Mouse (Mus musculus) adrenal gland, adult 18-20 months (tissue): ENCODE data around the gene Gm6588. TPM values are rescaled to one million over a fixed set of nuclear protein-coding genes. Genes with fewer than 3 reads are reported as not detected.

ENCODE experiments used
- DNase-seq, 2 experiments: peaks; one replicate each; pipeline ENCODE4 v3.0.0; 2021 to 2022; ENCODE audit warnings: low spot score in 2 of 2
- total RNA-seq, 2 experiments: library from RNA; stranded (reverse); gene quantifications; 1 replicate in 1 of 2; 2 replicates in 1 of 2; pipeline ENCODE4 v1.2.3; 2021

Gm6588 gene
- total RNA-seq, 2 experiments from 2014 or later = not detected

DNA sequence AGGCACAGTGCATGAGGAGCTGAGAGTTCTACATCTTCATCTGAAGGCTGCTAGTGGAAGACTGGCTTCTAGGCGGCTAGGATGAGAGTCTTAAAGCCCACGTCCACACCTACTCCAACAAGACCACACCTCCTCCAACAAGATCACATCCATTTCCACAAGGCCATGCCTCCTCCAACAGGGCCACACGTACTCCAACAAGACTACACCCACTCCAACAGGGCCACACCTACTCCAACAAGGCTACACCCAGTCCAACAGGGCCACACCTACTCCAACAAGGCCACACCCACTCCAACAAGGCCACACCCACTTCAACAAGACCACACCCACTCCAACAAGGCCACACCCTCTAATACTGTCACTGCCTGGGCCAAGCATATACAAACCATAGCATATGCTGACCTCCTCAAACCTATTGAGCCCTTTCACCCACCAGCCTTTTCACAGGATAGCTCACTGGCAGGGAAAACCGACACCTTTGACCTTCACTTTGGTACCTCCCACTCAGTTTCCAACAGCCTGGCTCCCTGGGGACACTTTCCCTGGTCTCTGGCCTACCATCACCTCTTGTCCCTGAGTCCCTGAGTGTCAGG is 19.9 kb downstream of the Gm6588 start:
- no peak for DNase-seq

DNA sequence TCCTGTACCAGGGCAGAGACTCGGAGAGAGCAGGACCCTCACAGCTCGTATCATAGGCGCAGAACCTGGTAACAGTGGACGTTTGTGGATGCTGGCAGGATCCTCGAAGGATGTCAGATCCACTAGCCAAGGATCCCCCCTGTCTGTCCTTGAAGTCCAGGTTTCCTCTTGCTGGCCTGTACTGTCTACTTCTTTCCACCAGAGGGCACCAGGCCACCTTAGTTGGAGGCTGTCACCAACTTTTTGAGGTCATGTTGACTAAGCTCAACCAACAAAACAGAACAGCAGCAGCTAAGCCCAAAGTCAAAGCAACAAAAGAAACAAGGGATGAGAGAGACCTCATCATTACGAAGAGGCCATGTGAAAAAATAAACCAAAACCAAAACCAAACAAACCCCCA is 20.9 kb downstream of the Gm6588 start:
- DNase-seq = peak; percentile 26 to 31

GRCm38 (mm10) chr5:112473453-112473852 is 24.2 kb downstream of the Gm6588 start:
- DNase-seq = no peak

- DNase-seq = no peak
Observed at GRCm38 (mm10) chr5:112481946-112482410, 32.8 kb downstream of the Gm6588 start.

- DNase-seq = no peak
Observed at GRCm38 (mm10) chr5:112482551-112482950, 33.3 kb downstream of the Gm6588 start.

GRCm38 (mm10) chr5:112483030-112483429 is 33.8 kb downstream of the Gm6588 start:
- no peak for DNase-seq

- DNase-seq = no peak
Observed at GRCm38 (mm10) chr5:112484924-112485715, 35.9 kb downstream of the Gm6588 start.

- DNase-seq = no peak
Observed at GRCm38 (mm10) chr5:112486415-112486814, 37.2 kb downstream of the Gm6588 start.

DNA sequence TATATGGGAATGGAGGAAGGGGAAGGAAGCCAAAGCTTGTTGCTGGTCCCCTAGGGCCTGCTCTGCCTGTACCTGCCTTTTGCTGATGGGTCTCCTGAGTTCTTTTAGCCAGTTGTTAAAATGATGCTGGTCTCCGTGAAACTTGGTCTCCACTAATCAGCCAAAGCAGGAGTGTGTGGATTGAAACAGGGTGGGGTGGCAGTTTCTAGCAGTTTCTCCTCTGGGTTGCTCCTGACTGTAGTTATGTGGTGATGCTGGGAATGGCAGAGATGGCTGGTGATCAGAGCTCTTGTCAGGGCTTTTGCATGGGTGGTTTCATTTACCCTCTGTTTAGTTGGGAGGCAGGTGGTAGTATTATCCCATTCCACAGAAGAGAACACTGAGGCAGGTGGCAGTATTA is 38.3 kb downstream of the Gm6588 start:
- DNase-seq = no peak

GRCm38 (mm10) chr5:112488101-112488776 is 39.0 kb downstream of the Gm6588 start:
- no peak for DNase-seq

DNA sequence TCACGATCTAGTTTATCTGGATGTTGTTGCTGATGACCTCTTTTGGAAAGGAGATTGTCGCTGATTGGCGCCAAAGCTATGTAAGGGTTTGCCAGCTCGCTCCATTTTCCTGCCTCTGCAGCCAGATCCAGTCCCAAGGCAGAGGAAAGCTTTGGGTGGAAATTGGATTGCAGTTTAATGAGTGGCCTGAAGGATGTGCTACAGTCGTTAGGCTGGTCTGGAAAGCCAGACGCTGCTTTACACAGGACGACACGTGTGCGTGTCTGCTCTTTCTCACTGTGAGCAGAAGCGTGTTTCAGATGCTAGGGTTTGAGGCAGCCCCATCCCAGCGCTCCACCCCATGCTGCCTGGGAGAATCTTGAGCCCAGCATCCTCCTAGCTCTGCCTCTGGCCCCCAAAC is 42.3 kb downstream of the Gm6588 start:
- no peak for DNase-seq

- no peak for DNase-seq
Observed at GRCm38 (mm10) chr5:112493492-112493891, 44.3 kb downstream of the Gm6588 start.

GRCm38 (mm10) chr5:112496753-112497369 is 47.6 kb downstream of the Gm6588 start:
- no peak for DNase-seq

- DNase-seq = no peak
Observed at GRCm38 (mm10) chr5:112498921-112499917, 50.0 kb downstream of the Gm6588 start.

DNA sequence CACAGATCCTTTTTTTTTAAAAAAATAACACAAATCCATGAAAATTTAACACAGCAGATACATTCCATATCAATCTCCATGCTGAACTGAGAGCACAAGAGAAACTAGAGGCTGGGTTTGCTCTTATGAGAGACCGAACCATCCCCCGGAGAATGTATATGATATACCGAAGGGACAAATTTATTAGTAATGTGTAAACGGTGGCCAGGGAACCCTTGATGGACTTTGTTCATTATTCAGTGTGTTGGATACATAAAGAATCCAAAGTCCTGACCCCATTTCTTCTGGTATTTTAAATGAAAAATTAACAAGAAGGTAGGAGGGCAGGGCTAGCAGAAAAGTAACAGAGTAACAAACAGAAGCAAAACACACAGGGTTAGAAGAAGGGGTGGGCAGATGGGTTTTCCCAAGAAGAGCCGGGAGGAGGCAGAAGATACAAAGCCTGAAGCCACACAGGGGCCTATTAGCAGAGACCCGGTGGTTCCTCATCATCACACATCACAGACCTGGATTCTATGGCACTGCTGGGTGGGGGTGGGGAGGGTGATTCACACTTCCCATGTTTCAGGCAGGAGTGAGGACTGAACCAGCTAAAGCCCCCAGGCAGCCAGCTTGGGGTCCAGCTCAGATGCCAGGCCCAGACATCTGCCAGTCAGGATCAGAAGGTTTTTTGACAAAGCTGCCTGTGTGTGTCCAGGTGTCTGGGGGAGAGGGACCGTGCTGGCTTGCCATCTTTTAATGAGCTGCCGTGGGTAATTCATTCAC is 50.9 kb downstream of the Gm6588 start:
- no peak for DNase-seq
